Mouse (Mus musculus): ENCODE data around the gene Olfr1511.
"Not testable (repeated sequence)": the region's sequence is repeated elsewhere in the genome, so short reads cannot be mapped to it uniquely, and the experiment has no call there.

Olfr1511 gene

GRCm38 (mm10) chr14:52397279-52397678 lies at the start of gene Olfr1511:
Gene Olfr1511, minus strand, starts transcription at chr14:52397379.
- DNase-seq (ENCODE audit: low read depth), result no peak

- no peak for DNase-seq (ENCODE audit: low read depth)
Observed at GRCm38 (mm10) chr14:52442690-52443089, 45.5 kb upstream of the Olfr1511 start, which contains the start of gene Olfr1509. Gene Olfr1509, plus strand, starts transcription at chr14:52442990.

- DNase-seq (ENCODE audit: low read depth), result no peak
Observed at GRCm38 (mm10) chr14:52427686-52428085, 30.5 kb upstream of the Olfr1511 start.

- DNase-seq (ENCODE audit: low read depth), result no peak
Observed at GRCm38 (mm10) chr14:52414273-52414672, 17.1 kb upstream of the Olfr1511 start, which contains the start of gene Olfr1510. Gene Olfr1510, minus strand, starts transcription at chr14:52414373.

- not testable (repeated sequence) for DNase-seq (ENCODE audit: low read depth)
Observed at GRCm38 (mm10) chr14:52410142-52410919, 13.2 kb upstream of the Olfr1511 start.

GRCm38 (mm10) chr14:52390084-52390848 lies 6.9 kb downstream of the Olfr1511 start:
- DNase-seq (ENCODE audit: low read depth), result not testable (repeated sequence)

- no peak for DNase-seq (ENCODE audit: low read depth)
Observed at GRCm38 (mm10) chr14:52379068-52379467, 18.1 kb downstream of the Olfr1511 start, which contains the start of gene Olfr1512. Gene Olfr1512, minus strand, starts transcription at chr14:52379168.

- no peak for DNase-seq (ENCODE audit: low read depth)
Observed at GRCm38 (mm10) chr14:52368741-52369140, 28.4 kb downstream of the Olfr1511 start.

- no peak for DNase-seq (ENCODE audit: low read depth)
Observed at GRCm38 (mm10) chr14:52356308-52356707, 40.9 kb downstream of the Olfr1511 start, which contains the start of gene Olfr1513. Gene Olfr1513, minus strand, starts transcription at chr14:52356408.
